Mouse (Mus musculus) midbrain, embryonic 12.5 days (tissue): Measurements from ENCODE around the gene H2-Q10. TPM values are rescaled to one million over a fixed set of nuclear protein-coding genes. Genes with fewer than 3 reads are reported as not detected.
"Not testable (repeated sequence)": the region's sequence is repeated elsewhere in the genome, so short reads cannot be mapped to it uniquely, and the experiment has no call there.

ENCODE experiments used
- ATAC-seq: fragments of 200-750 bp; cut with Nextera tagmentation; 2 replicates; pipeline ENCODE4 v1.8.0; 2017; ENCODE audit warnings: low read depth, moderate TSS enrichment, moderate library complexity; ENCODE audit not compliant: low FRiP score
- H3K27ac ChIP-seq: fragments of 300-500 bp; sonication (generic); replicated peaks from 2 replicates; pipeline ENCODE4 v1.5.1; 2016; ENCODE audit warnings: mild to moderate bottlenecking
- H3K27me3 ChIP-seq: fragments of 300-500 bp; sonication (generic); 2 replicates; pipeline ENCODE4 v1.6.1; 2016; ENCODE audit warnings: mild to moderate bottlenecking
- H3K36me3 ChIP-seq: fragments of 300-500 bp; sonication (generic); 2 replicates; pipeline ENCODE4 v1.6.1; 2016
- H3K4me1 ChIP-seq: fragments of 300-500 bp; sonication (generic); 2 replicates; pipeline ENCODE4 v1.6.1; 2016
- H3K4me2 ChIP-seq: fragments of 300-500 bp; sonication (generic); replicated peaks from 2 replicates; pipeline ENCODE4 v1.6.1; 2016; ENCODE audit warnings: mild to moderate bottlenecking, moderate library complexity
- H3K4me3 ChIP-seq: fragments of 300-500 bp; sonication (generic); 2 replicates; pipeline ENCODE4 v1.5.1; 2016; ENCODE audit warnings: mild to moderate bottlenecking
- H3K9ac ChIP-seq: fragments of 300-500 bp; sonication (generic); replicated peaks from 2 replicates; pipeline ENCODE4 v1.6.1; 2016; ENCODE audit warnings: mild to moderate bottlenecking, moderate library complexity
- H3K9me3 ChIP-seq: fragments of 300-500 bp; sonication (generic); 2 replicates; pipeline ENCODE4 v1.6.1; 2016; ENCODE audit warnings: mild to moderate bottlenecking
- WGBS: fragments of 180-500 bp; shearing (Covaris S2); methylation state at CpG from one replicate; pipeline ENCODE4 v1.1.7; 2016; 5-methylcytosine and 5-hydroxymethylcytosine counted together
- polyA plus RNA-seq: library from polyadenylated mRNA; unstranded; fragments of >200 nt; fragmentation: Nextera tagmentation; extraction: Ambion mirVana; gene quantifications from 2 replicates; pipeline ENCODE4 v1.2.1, GENCODE M21; 2016

The H2-Q10 gene
- polyA plus RNA-seq = 0.09 and 0.10 TPM in 2 replicates

DNA sequence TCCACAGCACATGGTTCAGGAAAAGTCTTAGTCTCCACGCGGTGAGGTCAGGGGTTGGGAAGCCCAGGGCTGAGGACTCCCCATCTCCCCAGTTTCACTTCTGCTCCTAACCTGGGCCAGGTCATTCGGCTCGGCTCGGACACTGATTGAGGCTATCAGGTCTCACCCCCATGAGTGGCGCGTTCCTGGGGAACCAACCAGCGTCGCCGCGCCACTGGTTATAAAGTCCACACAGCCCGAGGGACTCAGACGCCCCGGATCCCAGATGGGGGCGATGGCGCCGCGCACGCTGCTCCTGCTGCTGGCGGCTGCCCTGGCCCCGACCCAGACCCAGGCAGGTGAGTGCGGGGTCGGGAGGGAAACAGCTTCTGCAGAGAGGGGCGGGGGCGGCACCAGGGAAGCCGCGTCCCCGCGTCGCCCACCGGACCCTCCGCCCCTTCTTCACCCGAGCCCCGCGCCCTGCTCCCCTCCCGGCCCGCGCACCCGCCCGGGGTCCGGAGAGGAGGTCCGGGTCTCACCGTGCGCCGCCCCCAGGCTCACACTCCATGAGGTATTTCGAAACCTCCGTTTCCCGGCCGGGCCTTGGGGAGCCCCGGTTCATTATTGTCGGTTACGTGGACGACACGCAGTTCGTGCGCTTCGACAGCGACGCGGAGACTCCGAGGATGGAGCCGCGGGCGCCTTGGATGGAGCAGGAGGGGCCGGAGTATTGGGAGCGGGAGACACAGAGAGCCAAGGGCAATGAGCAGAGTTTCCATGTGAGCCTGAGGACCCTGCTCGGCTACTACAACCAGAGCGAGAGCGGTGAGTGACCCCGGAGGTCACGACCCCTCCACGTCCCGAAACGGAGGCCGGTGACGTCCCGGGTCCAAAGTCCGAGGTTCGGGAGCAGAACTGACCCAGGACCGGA is at the start of gene H2-Q10:
Gene H2-Q10, plus strand, starts transcription at position 248 of the 910 bp plus-strand sequence.
- no peak within 1 kb of the TSS for H3K27ac ChIP-seq
- ATAC-seq = no peak
- peak within 1 kb of the TSS; percentile 44 for H3K4me3 ChIP-seq
- H3K9ac ChIP-seq = peak within 1 kb of the TSS; percentile 20
- H3K4me1 ChIP-seq = peaks cover 11% of the 10 kb centered on the region; the same call in 1 of the 2 replicates
- no peaks in the 10 kb centered on the region for H3K36me3 ChIP-seq
- H3K4me2 ChIP-seq = peak within 1 kb of the TSS; percentile 74
- H3K27me3 ChIP-seq = peaks cover 32% of the 10 kb centered on the region
- WGBS = 1% methylated on average over 77 of the region's 80 CpGs
- no peaks in the 10 kb centered on the region for H3K9me3 ChIP-seq

DNA sequence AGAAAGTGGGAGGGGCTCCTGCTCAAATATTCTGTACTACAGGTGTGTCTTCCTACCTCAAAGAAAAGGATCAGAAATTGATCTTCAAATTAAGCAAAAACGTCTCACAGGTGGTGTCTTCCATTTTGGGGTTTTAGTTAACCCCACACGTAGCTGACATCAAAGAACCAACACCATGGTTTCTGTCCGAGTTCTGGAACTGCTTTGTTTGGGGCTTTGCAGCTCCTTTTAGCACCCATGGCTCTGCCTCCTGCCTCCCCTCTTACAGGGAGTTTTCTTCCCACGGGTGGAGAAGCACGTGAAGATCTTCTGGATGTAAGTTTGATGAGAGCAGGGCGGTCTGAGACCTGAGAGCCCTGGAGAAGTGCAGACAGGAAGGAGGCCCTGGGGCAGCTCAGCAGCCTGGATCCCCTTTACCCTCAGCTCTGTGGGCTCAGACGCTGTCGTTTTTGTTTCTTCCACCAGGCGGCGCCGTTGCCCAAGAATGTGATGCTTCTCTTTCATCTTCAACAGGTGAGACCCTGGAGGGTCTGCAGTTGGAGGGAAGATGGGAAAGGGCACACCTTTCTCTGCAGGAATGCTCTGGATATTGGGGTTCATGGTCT is 49.6 kb upstream of the H2-Q10 start:
- not testable (repeated sequence) for H3K9ac ChIP-seq, H3K4me2 ChIP-seq, H3K36me3 ChIP-seq, H3K4me3 ChIP-seq, H3K9me3 ChIP-seq, H3K27ac ChIP-seq, H3K4me1 ChIP-seq, ATAC-seq
- H3K27me3 ChIP-seq = peaks cover 24% of the 10 kb centered on the region
- 14% methylated on average over 11 of the region's 11 CpGs for WGBS

DNA sequence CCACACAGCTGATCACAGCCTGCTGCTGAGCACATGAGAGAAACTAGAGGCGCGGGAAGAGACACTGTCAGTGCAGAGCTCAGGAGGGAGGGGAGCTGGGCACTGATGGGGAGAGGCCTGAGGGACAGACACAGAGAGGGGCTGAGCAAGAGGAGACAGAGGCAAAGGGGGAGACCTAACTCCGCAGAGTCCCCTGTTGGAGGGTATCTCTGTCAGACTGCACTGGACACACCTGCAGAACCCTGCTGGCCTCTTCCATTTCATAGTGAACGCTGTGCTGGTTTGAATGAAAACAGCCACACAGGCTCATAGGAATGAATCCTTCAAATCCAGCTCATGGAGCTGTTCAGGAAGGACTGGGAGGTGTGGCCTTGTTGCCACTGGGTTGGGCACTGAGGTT is 48.6 kb upstream of the H2-Q10 start:
- peaks cover 34% of the 10 kb centered on the region for H3K27me3 ChIP-seq
- not testable (repeated sequence) for H3K9me3 ChIP-seq, H3K27ac ChIP-seq, ATAC-seq, H3K4me2 ChIP-seq, H3K36me3 ChIP-seq, H3K9ac ChIP-seq, H3K4me1 ChIP-seq, H3K4me3 ChIP-seq
- 88% methylated on average over 4 of the region's 4 CpGs for WGBS

DNA sequence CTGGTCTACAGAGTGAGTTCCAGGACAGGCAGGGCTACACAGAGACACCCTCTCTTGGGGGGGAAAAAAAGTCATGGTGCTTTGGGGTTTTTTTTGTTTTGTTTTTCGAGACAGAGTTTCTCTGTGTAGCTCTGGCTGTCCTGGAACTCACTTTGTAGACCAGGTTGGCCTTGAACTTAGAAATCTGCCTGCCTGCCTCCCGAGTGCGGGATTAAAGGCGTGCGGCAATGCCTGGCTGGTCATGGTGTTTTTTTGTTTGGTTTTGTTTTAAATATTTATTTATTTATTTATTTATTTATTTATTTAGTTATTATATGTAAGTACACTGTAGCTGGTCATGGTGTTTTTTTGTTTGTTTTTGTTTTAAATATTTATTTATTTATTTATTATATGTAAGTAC is 47.5 kb upstream of the H2-Q10 start:
- not testable (repeated sequence) for H3K27ac ChIP-seq, H3K4me3 ChIP-seq, ATAC-seq, H3K36me3 ChIP-seq, H3K4me1 ChIP-seq, H3K9me3 ChIP-seq, H3K9ac ChIP-seq, H3K4me2 ChIP-seq
- peaks cover 37% of the 10 kb centered on the region for H3K27me3 ChIP-seq
- 88% methylated on average over 5 of the region's 5 CpGs for WGBS

DNA sequence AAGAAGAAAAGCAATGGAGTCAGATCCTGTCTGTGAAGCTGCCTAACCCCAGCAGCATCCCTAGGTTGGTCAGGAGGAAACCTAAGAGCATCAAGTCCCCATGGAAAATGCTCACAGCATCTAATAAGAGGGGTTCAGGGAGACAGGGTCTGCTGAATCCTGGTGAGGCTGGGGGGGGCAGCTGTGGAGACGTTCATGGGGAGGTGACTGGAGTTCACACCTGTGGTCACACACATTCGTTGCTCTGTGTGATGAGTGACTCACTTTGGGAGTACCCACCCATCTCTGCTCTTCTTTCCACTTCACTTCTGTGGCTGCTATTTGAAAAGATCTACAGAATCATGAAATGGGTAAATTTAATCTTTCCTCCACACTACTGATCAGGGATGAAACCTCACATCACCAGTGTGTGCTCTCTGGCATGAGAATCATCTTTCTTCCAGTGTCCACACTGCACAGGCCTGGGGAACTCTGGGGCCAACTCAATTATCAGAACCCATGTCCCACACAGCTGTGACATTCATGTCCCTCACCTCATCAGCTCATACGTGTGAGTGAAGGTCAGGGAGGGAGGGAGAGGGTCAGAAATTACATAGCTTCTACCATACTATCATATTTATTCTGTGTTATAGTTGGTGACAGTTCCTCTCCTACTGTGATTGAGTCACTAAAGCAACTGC is 46.6 kb upstream of the H2-Q10 start:
- WGBS = 77% methylated on average over 3 of the region's 3 CpGs
- not testable (repeated sequence) for H3K9ac ChIP-seq, H3K4me3 ChIP-seq, H3K9me3 ChIP-seq, H3K27ac ChIP-seq, ATAC-seq, H3K36me3 ChIP-seq, H3K4me2 ChIP-seq, H3K4me1 ChIP-seq
- peaks cover 41% of the 10 kb centered on the region for H3K27me3 ChIP-seq

DNA sequence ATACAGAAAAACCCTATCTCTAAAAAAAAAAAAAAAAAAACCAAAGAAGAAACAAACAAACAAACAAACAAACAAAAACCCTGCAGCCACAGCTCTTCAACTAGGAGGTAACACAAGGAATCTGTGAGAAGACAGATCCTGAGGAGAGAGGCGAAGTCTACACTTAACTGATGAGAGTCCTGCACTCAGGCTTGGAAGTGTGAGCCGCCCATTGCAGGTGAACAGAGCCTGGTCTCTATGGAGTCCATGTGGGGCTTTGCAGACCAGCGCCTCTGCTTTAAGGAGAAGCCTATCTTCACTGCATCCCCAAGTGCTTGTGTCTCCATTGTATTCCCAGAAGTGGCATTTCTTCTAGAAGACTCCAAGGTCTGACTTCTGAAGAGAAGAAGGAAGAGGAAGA is 45.8 kb upstream of the H2-Q10 start:
- H3K4me1 ChIP-seq, H3K9me3 ChIP-seq, ATAC-seq, H3K4me2 ChIP-seq, H3K9ac ChIP-seq, H3K36me3 ChIP-seq, H3K4me3 ChIP-seq, H3K27ac ChIP-seq: not testable (repeated sequence)
- H3K27me3 ChIP-seq = peaks cover 42% of the 10 kb centered on the region
- WGBS = 84% methylated on average over 3 of the region's 3 CpGs

DNA sequence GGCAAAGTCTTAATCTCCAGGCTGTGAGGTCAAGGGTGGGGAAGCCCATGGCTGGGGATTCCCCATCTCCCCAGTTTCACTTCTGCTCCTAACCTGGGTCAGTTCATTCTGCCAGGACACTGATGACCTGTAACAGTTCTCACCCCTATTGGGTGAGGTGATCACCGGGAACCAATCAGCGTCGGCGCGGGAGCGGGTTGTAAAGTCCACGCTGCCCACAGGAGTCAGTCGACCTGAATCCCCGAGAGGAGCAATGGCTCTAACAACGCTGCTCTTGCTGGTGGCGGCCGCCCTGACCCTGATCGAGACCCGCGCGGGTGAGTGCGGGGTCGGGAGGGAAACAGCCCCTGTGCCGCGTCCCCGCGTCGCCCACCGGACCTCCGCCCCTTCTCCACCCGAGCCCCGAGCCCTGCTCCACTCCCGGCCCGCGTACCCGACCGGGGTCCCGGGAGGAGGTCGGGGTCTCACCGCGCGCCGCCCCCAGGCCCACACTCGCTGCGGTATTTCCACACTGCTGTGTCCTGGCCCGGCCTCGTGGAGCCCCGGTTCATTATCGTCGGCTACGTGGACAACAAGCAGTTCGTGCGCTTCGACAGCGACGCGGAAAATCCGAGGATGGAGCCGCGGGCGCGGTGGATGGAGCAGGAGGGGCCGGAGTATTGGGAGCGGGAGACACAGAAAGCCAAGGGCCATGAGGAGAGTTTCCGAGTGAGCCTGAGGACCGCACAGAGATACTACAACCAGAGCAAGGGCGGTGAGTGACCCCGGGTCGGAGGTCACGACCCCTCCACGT is 45.1 kb upstream of the H2-Q10 start, which contains the start of gene H2-Q6:
Gene H2-Q6, plus strand, starts transcription at position 227 of the 793 bp plus-strand sequence.
- Histone ChIP-seq H3K4me2 (peak within 1 kb of the TSS; percentile 65), H3K9ac (peak within 1 kb of the TSS; percentile 39), H3K27me3 (peaks cover 42% of the 10 kb centered on the region), H3K4me3 (peak within 1 kb of the TSS; percentile 41)
- ATAC-seq = peak; percentile 68
- not testable (repeated sequence) for H3K27ac ChIP-seq, H3K4me1 ChIP-seq, H3K36me3 ChIP-seq, H3K9me3 ChIP-seq
- 3% methylated on average over 58 of the region's 66 CpGs for WGBS

DNA sequence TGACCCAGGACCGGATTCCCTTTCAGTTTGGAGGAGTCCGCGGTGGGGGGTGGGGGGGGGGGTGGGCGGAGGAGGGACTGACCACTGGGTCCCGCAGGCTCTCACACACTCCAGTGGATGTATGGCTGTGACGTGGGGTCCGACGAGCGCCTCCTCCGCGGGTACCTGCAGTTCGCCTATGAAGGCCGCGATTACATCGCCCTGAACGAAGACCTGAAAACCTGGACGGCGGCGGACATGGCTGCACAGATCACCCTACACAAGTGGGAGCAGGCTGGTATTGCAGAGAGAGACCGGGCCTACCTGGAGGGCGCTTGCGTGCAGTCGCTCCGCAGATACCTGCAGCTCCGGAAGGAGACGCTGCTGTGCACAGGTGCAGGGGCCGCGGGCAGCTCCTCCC is 44.4 kb upstream of the H2-Q10 start:
- H3K4me1 ChIP-seq, H3K9ac ChIP-seq, H3K27ac ChIP-seq, H3K9me3 ChIP-seq, H3K36me3 ChIP-seq: not testable (repeated sequence)
- WGBS = 12% methylated on average over 28 of the region's 28 CpGs
- H3K4me3 ChIP-seq = peak overlapping the region; percentile 41
- peak; percentile 44; the same call in 1 of the 2 replicates for ATAC-seq
- H3K27me3 ChIP-seq = peaks cover 42% of the 10 kb centered on the region
- H3K4me2 ChIP-seq = peak overlapping the region; percentile 65

DNA sequence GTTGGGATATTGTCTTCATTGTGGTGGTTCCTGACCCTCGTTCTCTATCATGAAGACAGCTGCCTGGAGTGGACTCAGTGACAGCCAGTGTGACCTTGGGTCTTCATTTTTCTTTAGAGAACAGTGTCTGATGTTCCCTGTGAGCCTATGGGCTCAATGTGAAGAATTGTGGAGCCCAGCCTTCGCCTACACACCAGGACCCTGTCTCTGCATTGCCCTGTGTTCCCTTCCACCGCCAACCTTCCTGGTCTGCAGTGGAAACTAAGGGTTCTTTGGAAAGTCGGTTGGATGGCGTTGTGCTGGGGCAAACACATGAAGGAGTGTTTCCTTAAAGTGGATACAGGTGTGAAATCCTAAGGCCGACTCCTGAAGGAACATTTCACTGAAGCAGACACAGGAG is 41.0 kb upstream of the H2-Q10 start:
- 86% methylated on average over 6 of the region's 6 CpGs for WGBS

DNA sequence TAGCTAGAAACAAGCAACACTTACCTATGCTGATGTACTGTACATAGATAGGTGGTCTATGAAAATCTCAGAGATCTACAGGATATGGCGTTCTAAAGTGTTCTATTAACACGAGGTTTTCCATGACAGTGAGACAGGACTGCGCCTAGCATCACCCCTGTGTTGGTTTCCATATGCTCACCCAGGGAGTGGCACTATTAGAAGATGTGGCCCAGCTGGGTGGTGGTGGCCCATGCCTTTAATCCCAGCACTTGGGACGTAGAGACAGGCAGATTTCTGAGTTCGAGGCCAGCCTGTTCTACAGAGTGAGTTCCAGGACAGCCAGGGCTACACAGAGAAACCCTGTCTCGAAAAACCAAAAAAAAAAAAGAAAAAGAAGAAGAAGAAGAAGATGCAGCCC is 39.2 kb upstream of the H2-Q10 start:
- peaks cover 16% of the 10 kb centered on the region for H3K27me3 ChIP-seq
- not testable (repeated sequence) for ATAC-seq, H3K27ac ChIP-seq, H3K9me3 ChIP-seq, H3K9ac ChIP-seq, H3K4me1 ChIP-seq, H3K36me3 ChIP-seq, H3K4me3 ChIP-seq, H3K4me2 ChIP-seq
- WGBS = 85% methylated on average over 6 of the region's 6 CpGs

More for the DNA sequence above, 41.0 kb upstream of the H2-Q10 start:
- H3K9ac ChIP-seq, H3K9me3 ChIP-seq, H3K4me3 ChIP-seq, ATAC-seq, H3K36me3 ChIP-seq, H3K27ac ChIP-seq, H3K4me2 ChIP-seq, H3K4me1 ChIP-seq: not testable (repeated sequence)
- peaks cover 30% of the 10 kb centered on the region for H3K27me3 ChIP-seq

DNA sequence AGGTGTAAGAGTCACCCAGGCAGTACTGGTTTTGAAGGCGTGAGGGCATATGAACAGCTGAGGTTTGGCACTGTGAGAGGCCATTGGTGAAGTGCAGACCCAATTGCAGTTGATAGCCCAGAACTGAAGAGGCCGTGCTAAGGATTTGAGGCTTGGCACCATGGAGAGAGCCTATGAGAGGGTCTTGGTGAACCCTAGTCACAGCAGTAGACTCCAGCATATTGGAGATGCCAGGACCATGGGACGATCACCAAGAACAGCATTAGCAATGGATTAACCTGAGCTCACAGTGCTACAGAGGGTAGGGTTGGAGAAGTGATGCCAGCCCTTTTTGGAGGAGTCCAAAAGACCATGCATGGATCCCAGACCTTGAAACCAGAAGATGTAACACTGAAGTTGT is 37.7 kb upstream of the H2-Q10 start:
- H3K4me3 ChIP-seq, ATAC-seq, H3K4me2 ChIP-seq, H3K27ac ChIP-seq, H3K4me1 ChIP-seq, H3K27me3 ChIP-seq, H3K9me3 ChIP-seq, H3K36me3 ChIP-seq, H3K9ac ChIP-seq: not testable (repeated sequence)
- 87% methylated on average over 3 of the region's 3 CpGs for WGBS
